Mouse (Mus musculus) layer of hippocampus, adult 9-11 months (tissue): ENCODE data around the gene St8sia1.

Source experiments
- DNase-seq: peaks from one replicate; pipeline ENCODE4 v3.0.0; 2022

St8sia1 gene

GRCm38 (mm10) chr6:142941596-142942381 is 22.5 kb downstream of the St8sia1 start:
- no peak for DNase-seq

GRCm38 (mm10) chr6:142941078-142941477 is 23.2 kb downstream of the St8sia1 start:
- peak; percentile 81 for DNase-seq

GRCm38 (mm10) chr6:142938549-142939345 is 25.5 kb downstream of the St8sia1 start:
- no peak for DNase-seq

- no peak for DNase-seq
These were observed 26.2 kb downstream of the St8sia1 start for GRCm38 (mm10) chr6:142938074-142938473.

- no peak for DNase-seq
These were observed 31.7 kb downstream of the St8sia1 start for GRCm38 (mm10) chr6:142932582-142932981.

- DNase-seq = no peak
These were observed 32.1 kb downstream of the St8sia1 start for GRCm38 (mm10) chr6:142932144-142932543.

GRCm38 (mm10) chr6:142928551-142929309 is 35.5 kb downstream of the St8sia1 start:
- no peak for DNase-seq

- DNase-seq = no peak
These were observed 37.2 kb downstream of the St8sia1 start for GRCm38 (mm10) chr6:142926901-142927605.

GRCm38 (mm10) chr6:142925921-142926320 is 38.3 kb downstream of the St8sia1 start:
- no peak for DNase-seq

- DNase-seq = no peak
These were observed 38.9 kb downstream of the St8sia1 start for GRCm38 (mm10) chr6:142925374-142925773.

- DNase-seq = no peak
These were observed 43.4 kb downstream of the St8sia1 start for GRCm38 (mm10) chr6:142920901-142921300.

GRCm38 (mm10) chr6:142918691-142919090 is 45.6 kb downstream of the St8sia1 start:
- no peak for DNase-seq

- no peak for DNase-seq
These were observed 46.8 kb downstream of the St8sia1 start for GRCm38 (mm10) chr6:142917471-142917901.

- DNase-seq = no peak
These were observed 47.8 kb downstream of the St8sia1 start for GRCm38 (mm10) chr6:142916271-142916941.

GRCm38 (mm10) chr6:142915464-142915863 is 48.8 kb downstream of the St8sia1 start:
- DNase-seq = no peak

GRCm38 (mm10) chr6:142914676-142915075 is 49.6 kb downstream of the St8sia1 start:
- no peak for DNase-seq

GRCm38 (mm10) chr6:142911263-142911662 is 53.0 kb downstream of the St8sia1 start:
- DNase-seq = no peak

GRCm38 (mm10) chr6:142910721-142911120 is 53.5 kb downstream of the St8sia1 start:
- no peak for DNase-seq

GRCm38 (mm10) chr6:142909771-142910105 is 54.5 kb downstream of the St8sia1 start:
- DNase-seq = no peak

- no peak for DNase-seq
These were observed 55.1 kb downstream of the St8sia1 start for GRCm38 (mm10) chr6:142908911-142909770.

- no peak for DNase-seq
These were observed 55.8 kb downstream of the St8sia1 start for GRCm38 (mm10) chr6:142908412-142908811.
